Mouse (Mus musculus): ENCODE results near the gene Baiap2.

GRCm38 (mm10) chr11:119916834-119917469 is 25.6 kb upstream of the Baiap2 start:
- no peak for TF ChIP-seq POLR2A (IDR thresholded peaks at IDR 0.05; ENCODE audit: extremely low read depth, insufficient read depth, low read length)
- no peak for TF ChIP-seq CTCF (IDR thresholded peaks at IDR 0.05; ENCODE audit: low read depth, low read length)
